Mouse (Mus musculus) cerebellum, postnatal 36 days (tissue): ENCODE results near the gene Cdadc1.
"Not testable (repeated sequence)": the region's sequence is repeated elsewhere in the genome, so short reads cannot be mapped to it uniquely, and the experiment has no call there.

Experiments used
- DNase-seq, 2 experiments: peaks; one replicate each; pipeline ENCODE4 v3.0.0; 2021 to 2022; ENCODE audit warnings: mixed read lengths in 2 of 2

Gene Cdadc1

GRCm38 (mm10) chr14:59597398-59598259 is at the start of gene Cdadc1:
Gene Cdadc1, minus strand, starts transcription at chr14:59597959.
- peak; percentile 97 to 99 for DNase-seq

GRCm38 (mm10) chr14:59646826-59647697 is 49.3 kb upstream of the Cdadc1 start:
- DNase-seq: no peak

DNA sequence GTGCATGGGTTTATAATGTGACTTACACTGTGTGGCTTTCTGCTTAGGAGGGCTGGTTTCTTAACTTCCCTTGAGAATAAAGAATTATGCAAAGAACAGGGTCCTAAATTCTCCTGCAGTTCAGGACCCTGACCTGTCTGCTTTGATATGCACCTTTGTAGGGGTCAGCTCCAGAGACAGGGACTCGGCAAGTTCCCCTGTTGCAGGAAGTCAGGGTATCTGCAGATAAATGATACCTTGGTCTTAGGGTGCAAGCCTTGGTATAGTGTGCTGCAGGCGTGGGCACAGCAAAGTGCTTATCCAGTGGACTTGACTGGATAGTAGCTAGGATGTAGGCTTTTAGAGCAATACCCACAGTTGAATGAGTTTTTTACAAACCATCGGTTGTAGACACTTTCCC is 47.1 kb upstream of the Cdadc1 start:
- no peak for DNase-seq

DNA sequence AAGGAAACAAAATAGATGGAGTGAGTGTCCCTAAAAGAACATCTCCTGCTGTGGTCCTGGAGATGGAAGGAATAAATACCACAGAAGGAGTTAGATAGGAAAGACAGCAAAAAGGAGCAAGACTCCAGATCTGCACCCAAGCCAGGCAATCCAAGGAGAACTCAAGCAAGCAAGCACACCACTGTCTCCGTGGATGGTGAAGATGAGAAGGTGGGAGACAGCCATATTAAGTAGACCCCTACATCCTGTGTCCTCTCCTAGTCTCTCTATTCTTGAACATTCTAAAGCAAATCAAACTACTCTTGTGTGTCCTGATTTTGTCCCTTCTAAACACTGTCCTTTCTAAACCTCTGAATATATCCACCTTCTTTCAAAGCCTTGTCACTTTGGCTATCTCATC is 46.4 kb upstream of the Cdadc1 start:
- DNase-seq: no peak

DNA sequence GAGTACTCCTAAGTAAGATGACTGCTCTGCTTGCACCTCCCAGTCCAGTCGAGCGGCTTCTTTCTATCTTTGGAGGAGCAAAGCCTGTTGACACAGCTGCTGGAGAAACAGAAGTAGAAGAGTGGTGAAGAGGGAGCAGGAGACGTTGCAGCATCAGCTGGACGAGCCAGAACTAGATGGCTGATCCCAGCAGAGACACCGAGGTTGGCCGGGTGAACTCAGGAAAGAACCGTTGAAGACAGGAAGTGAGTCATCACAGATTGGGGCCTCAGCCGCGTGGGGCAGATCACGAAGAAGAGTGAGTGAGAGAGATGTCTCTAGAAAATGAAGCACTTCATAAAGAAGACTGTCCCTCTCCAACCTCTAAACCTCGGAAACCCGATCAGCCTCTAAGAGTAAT is 45.8 kb upstream of the Cdadc1 start:
- DNase-seq: no peak

DNA sequence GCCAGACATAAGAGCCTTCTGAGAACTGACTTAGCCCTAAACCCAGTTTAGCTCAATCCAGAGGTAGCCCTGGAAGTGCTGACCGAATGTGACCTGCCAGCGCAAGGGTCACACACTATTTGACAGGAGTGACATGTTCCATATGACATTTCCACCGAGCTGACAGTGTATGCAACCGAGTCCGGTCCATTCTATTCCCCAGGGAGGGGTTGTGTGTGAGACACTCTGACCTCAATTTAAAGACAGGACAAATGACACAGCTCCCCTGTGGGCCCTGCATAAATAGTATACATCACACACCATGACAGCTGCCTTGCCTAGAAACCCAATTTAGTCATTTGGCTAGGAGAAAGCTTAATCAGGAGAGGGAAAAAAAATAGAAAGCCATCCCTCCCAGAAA is 44.1 kb upstream of the Cdadc1 start:
- DNase-seq: no peak

- DNase-seq: no peak
Measured at GRCm38 (mm10) chr14:59638906-59639703, 41.3 kb upstream of the Cdadc1 start.

DNA sequence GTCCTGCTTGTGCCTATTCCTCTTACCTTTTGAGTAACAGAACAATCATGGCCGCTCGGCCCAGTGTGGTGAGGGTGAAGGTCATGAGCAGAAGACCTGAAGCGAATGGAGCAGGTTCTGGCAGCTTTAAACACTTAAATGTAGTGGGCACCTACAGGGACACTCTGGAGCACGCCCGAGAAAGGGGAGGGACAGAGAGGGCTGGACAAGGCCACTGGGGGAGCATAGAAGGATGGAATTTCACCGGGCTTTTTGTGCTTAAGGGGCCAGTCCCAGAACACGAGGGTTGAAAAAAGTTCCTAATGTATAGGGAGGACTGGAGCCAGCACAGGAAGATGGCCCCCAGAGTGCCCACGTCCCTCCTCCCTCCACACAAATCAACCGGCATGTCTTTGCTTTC is 36.2 kb upstream of the Cdadc1 start:
- no peak for DNase-seq

GRCm38 (mm10) chr14:59633295-59633898 is 35.6 kb upstream of the Cdadc1 start:
- no peak for DNase-seq

GRCm38 (mm10) chr14:59632067-59632466 is 34.3 kb upstream of the Cdadc1 start:
- no peak for DNase-seq

DNA sequence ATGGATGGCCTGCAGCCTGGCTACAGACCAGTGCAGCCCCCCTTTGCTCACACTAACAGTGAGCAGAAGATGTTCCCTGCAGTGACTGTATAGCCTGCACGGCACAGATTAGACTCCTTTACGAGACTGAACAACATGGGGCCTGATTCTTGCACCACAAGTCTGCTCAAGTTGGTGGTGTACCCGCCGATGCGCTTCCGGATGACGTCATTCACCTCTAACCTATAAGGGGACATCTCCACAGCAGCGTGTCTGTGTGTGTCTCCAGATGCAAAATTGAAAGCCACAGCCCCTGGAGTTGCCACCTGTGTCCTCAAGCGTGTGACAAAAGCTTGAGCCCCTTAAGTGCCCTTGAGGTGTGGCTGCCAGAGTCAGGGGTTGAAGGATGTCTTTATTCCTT is 32.3 kb upstream of the Cdadc1 start:
- no peak for DNase-seq

- no peak for DNase-seq
Measured at GRCm38 (mm10) chr14:59629308-59629707, 31.5 kb upstream of the Cdadc1 start.

DNA sequence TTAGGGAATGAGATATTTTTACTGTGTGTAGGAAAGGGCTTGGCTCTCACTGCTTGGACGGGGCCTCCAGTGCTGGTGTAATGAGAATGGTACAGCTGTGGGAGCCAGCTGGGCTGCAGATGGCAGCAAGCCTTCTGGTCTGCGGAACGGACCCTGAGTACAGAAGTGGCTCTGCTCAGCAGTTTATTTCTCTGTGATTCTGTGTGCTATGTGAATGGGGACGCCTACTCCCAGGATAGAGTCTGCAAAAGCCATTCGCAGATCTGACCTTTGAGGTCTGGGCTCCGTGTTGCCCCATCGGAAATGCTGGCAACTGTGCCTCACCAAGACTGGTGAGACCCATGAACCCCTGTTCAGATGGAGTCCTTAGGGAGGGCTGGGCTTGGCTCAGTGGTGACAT is 30.1 kb upstream of the Cdadc1 start:
- no peak for DNase-seq

GRCm38 (mm10) chr14:59627142-59627680 is 29.5 kb upstream of the Cdadc1 start:
- DNase-seq: no peak

- DNase-seq: no peak
Measured at GRCm38 (mm10) chr14:59626711-59627110, 29.0 kb upstream of the Cdadc1 start.

DNA sequence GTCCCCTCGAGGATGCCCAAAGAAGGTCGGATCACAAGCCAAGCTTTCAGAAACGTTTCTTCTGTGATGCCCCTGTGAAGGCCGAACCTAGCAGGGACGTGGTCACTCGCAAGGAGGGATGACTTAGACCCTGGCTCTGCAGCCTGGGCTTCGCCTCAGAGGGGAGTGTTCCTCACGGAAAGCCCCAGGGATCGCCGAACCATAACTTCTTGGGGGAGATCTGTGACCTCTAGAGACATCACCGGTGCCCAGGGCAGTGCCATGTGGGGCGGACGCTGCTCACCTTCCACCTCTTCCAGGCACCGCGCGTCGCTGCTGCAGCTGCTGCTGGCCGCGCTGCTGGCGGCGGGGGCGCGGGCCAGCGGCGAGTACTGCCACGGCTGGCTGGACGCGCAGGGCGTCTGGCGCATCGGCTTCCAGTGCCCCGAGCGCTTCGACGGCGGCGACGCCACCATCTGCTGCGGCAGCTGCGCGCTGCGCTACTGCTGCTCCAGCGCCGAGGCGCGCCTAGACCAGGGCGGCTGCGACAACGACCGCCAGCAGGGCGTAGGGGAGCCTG is 28.1 kb upstream of the Cdadc1 start:
- no peak for DNase-seq

DNA sequence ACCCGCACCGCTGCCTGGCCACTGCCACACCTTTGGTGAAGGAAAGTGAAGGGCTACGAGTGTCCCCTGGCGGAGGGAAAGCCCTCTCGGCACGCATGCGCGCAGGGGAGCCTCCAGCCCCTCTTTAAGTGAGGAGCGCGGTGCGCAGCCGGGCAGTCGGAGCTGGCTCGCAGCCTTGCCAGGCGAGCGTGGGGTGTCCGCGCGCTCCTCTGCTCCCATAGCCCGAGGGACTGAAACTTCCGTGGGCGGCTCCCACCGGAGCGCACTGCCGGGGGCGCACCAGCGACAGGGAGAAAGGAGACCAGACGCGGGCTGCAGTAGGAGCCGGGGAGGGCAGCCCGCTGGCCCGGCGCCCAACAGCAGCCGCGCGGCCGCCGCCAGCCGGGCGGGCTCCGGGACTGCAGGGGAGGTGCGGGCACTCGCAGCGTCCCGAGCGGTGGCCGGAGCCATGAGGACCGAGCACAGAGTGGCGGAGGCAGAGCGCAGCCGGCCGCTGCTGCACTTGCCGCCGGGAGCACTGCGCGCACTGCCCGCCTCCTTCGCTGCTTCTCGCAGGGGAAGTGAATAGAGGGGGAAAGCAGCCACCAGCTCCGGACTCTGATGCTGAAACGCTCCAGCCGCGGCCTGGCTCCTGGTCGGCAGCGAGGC is 27.5 kb upstream of the Cdadc1 start, which contains the start of gene Shisa2:
TSS of gene Shisa2 (plus strand) at position 151 of the 648 bp plus-strand sequence.
- peak; percentile 13 to 23 for DNase-seq

- no peak for DNase-seq
Measured at GRCm38 (mm10) chr14:59624326-59624885, 26.6 kb upstream of the Cdadc1 start.

DNA sequence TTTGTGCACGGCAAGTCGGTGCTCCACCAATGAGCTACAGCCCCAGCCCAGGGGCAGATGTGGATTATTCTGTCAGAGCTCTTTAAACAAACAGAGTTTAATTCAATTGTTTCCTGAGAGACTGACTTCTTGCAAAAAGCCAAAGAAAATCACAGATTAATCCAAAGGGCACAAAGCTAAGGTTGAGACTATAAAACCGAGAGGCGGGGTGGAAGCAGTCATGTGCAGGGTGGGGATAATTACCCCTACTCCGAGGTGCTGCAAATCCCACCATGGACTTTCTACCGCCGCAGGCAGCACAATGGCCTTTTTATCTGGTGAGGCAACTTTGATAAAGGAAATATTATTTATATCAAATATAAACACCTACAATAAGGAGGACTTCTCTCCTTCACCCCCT is 19.0 kb upstream of the Cdadc1 start:
- DNase-seq: no peak

GRCm38 (mm10) chr14:59614149-59614548 is 16.4 kb upstream of the Cdadc1 start:
- DNase-seq: not testable (repeated sequence)
